Mouse (Mus musculus): Measurements from ENCODE around the gene Eef2kmt. TPM values are rescaled to one million over a fixed set of nuclear protein-coding genes. Genes with fewer than 3 reads are reported as not detected.

Eef2kmt gene
- polyA plus RNA-seq, 1 experiment from 2014 or later, result 6.6 TPM

- H3K4me2 ChIP-seq (ENCODE audit: low read depth, low read length), result no peak overlapping the region
- ATAC-seq (ENCODE audit: low read depth), result no peak
- no peaks in the 10 kb centered on the region for H3K9me3 ChIP-seq (ENCODE audit: control insufficient read depth, low read length)
- H3K4me3 ChIP-seq (ENCODE audit: low read depth, low read length), result no peak overlapping the region
- H3K9ac ChIP-seq (replicated peaks; ENCODE audit: low read depth, low read length), result no peak overlapping the region
- H3K27me3 ChIP-seq (ENCODE audit: control insufficient read depth, insufficient read depth, low read length), result no peaks in the 10 kb centered on the region
- no peaks in the 10 kb centered on the region for H3K4me1 ChIP-seq (ENCODE audit: control insufficient read depth, insufficient read depth, low read length)
- H3K27ac ChIP-seq (ENCODE audit: low read depth, low read length), result no peak overlapping the region
- 78% methylated on average over 3 of the region's 3 CpGs for WGBS
- no peaks in the 10 kb centered on the region for H3K36me3 ChIP-seq (ENCODE audit: control insufficient read depth, insufficient read depth, low read length)
Observed at GRCm38 (mm10) chr16:5212150-5212549, 43.6 kb downstream of the Eef2kmt start.

- no peak for ATAC-seq (ENCODE audit: low read depth)
- H3K27me3 ChIP-seq (ENCODE audit: control insufficient read depth, insufficient read depth, low read length), result no peaks in the 10 kb centered on the region
- H3K36me3 ChIP-seq (ENCODE audit: control insufficient read depth, insufficient read depth, low read length), result no peaks in the 10 kb centered on the region
- H3K4me3 ChIP-seq (ENCODE audit: low read depth, low read length), result no peak overlapping the region
- no peaks in the 10 kb centered on the region for H3K4me1 ChIP-seq (ENCODE audit: control insufficient read depth, insufficient read depth, low read length)
- 75% methylated on average over 2 of the region's 2 CpGs for WGBS
- no peak overlapping the region for H3K4me2 ChIP-seq (ENCODE audit: low read depth, low read length)
- H3K9me3 ChIP-seq (ENCODE audit: control insufficient read depth, low read length), result no peaks in the 10 kb centered on the region
- H3K27ac ChIP-seq (ENCODE audit: low read depth, low read length), result no peak overlapping the region
- no peak overlapping the region for H3K9ac ChIP-seq (replicated peaks; ENCODE audit: low read depth, low read length)
Observed at GRCm38 (mm10) chr16:5210365-5210764, 45.4 kb downstream of the Eef2kmt start.

- Histone ChIP-seq H3K9me3 (ENCODE audit: control insufficient read depth, low read length) (no peaks in the 10 kb centered on the region), H3K9ac (replicated peaks; ENCODE audit: low read depth, low read length) (no peak overlapping the region), H3K36me3 (ENCODE audit: control insufficient read depth, insufficient read depth, low read length) (no peaks in the 10 kb centered on the region), H3K4me2 (ENCODE audit: low read depth, low read length) (no peak overlapping the region), H3K27ac (ENCODE audit: low read depth, low read length) (no peak overlapping the region), H3K4me3 (ENCODE audit: low read depth, low read length) (no peak overlapping the region), H3K27me3 (ENCODE audit: control insufficient read depth, insufficient read depth, low read length) (no peaks in the 10 kb centered on the region), H3K4me1 (ENCODE audit: control insufficient read depth, insufficient read depth, low read length) (peaks cover 7% of the 10 kb centered on the region; the same call in 1 of the 2 replicates)
- ATAC-seq (ENCODE audit: low read depth), result no peak
- 74% methylated on average over 5 of the region's 5 CpGs for WGBS
Observed at GRCm38 (mm10) chr16:5206051-5206450, 49.7 kb downstream of the Eef2kmt start.

GRCm38 (mm10) chr16:5205431-5205970 is 50.3 kb downstream of the Eef2kmt start:
- Histone ChIP-seq H3K36me3 (ENCODE audit: control insufficient read depth, insufficient read depth, low read length) (no peaks in the 10 kb centered on the region), H3K9ac (replicated peaks; ENCODE audit: low read depth, low read length) (no peak overlapping the region), H3K9me3 (ENCODE audit: control insufficient read depth, low read length) (no peaks in the 10 kb centered on the region), H3K4me3 (ENCODE audit: low read depth, low read length) (no peak overlapping the region), H3K4me2 (ENCODE audit: low read depth, low read length) (no peak overlapping the region), H3K27ac (ENCODE audit: low read depth, low read length) (no peak overlapping the region), H3K4me1 (ENCODE audit: control insufficient read depth, insufficient read depth, low read length) (peaks cover 7% of the 10 kb centered on the region; the same call in 1 of the 2 replicates), H3K27me3 (ENCODE audit: control insufficient read depth, insufficient read depth, low read length) (no peaks in the 10 kb centered on the region)
- no peak for ATAC-seq (ENCODE audit: low read depth)
- 87% methylated on average over 5 of the region's 5 CpGs for WGBS

- ATAC-seq (ENCODE audit: low read depth), result peak; percentile 93
- Histone ChIP-seq H3K27me3 (ENCODE audit: control insufficient read depth, insufficient read depth, low read length) (no peaks in the 10 kb centered on the region), H3K27ac (ENCODE audit: low read depth, low read length) (no peak within 1 kb of the TSS)
Observed at GRCm38 (mm10) chr16:5203668-5204433, 51.9 kb downstream of the Eef2kmt start, which contains the start of gene Nagpa. TSS of gene Nagpa (minus strand) at chr16:5204012.

GRCm38 (mm10) chr16:5203200-5203599 is 52.6 kb downstream of the Eef2kmt start:
- H3K27me3 ChIP-seq (ENCODE audit: control insufficient read depth, insufficient read depth, low read length), result no peaks in the 10 kb centered on the region
- H3K4me2 ChIP-seq (ENCODE audit: low read depth, low read length), result peak overlapping the region; percentile 95
- no peaks in the 10 kb centered on the region for H3K36me3 ChIP-seq (ENCODE audit: control insufficient read depth, insufficient read depth, low read length)
- H3K4me3 ChIP-seq (ENCODE audit: low read depth, low read length), result peak overlapping the region; percentile 73
- 2% methylated on average over 34 of the region's 36 CpGs for WGBS
- peak; percentile 64 for ATAC-seq (ENCODE audit: low read depth)
- no peaks in the 10 kb centered on the region for H3K9me3 ChIP-seq (ENCODE audit: control insufficient read depth, low read length)
- H3K4me1 ChIP-seq (ENCODE audit: control insufficient read depth, insufficient read depth, low read length), result peaks cover 7% of the 10 kb centered on the region; the same call in 1 of the 2 replicates
- peak overlapping the region; percentile 66 for H3K9ac ChIP-seq (replicated peaks; ENCODE audit: low read depth, low read length)
- no peak overlapping the region for H3K27ac ChIP-seq (ENCODE audit: low read depth, low read length)

More at GRCm38 (mm10) chr16:5203668-5204433, 51.9 kb downstream of the Eef2kmt start, which contains the start of gene Nagpa:
- H3K4me1 ChIP-seq (ENCODE audit: control insufficient read depth, insufficient read depth, low read length), result peaks cover 7% of the 10 kb centered on the region; the same call in 1 of the 2 replicates
- no peaks in the 10 kb centered on the region for H3K36me3 ChIP-seq (ENCODE audit: control insufficient read depth, insufficient read depth, low read length)
- peak within 1 kb of the TSS; percentile 73 for H3K4me3 ChIP-seq (ENCODE audit: low read depth, low read length)
- peak within 1 kb of the TSS; percentile 95 for H3K4me2 ChIP-seq (ENCODE audit: low read depth, low read length)
- WGBS, result 5% methylated on average over 40 of the region's 40 CpGs
- H3K9me3 ChIP-seq (ENCODE audit: control insufficient read depth, low read length), result no peaks in the 10 kb centered on the region
- H3K9ac ChIP-seq (replicated peaks; ENCODE audit: low read depth, low read length), result peak within 1 kb of the TSS; percentile 66

- no peak overlapping the region for H3K27ac ChIP-seq (ENCODE audit: low read depth, low read length)
- no peaks in the 10 kb centered on the region for H3K27me3 ChIP-seq (ENCODE audit: control insufficient read depth, insufficient read depth, low read length)
- no peaks in the 10 kb centered on the region for H3K36me3 ChIP-seq (ENCODE audit: control insufficient read depth, insufficient read depth, low read length)
- no peak overlapping the region for H3K9ac ChIP-seq (replicated peaks; ENCODE audit: low read depth, low read length)
- H3K4me3 ChIP-seq (ENCODE audit: low read depth, low read length), result peak overlapping the region; percentile 73
- no peaks in the 10 kb centered on the region for H3K9me3 ChIP-seq (ENCODE audit: control insufficient read depth, low read length)
- H3K4me1 ChIP-seq (ENCODE audit: control insufficient read depth, insufficient read depth, low read length), result peaks cover 7% of the 10 kb centered on the region; the same call in 1 of the 2 replicates
- peak overlapping the region; percentile 95 for H3K4me2 ChIP-seq (ENCODE audit: low read depth, low read length)
- ATAC-seq (ENCODE audit: low read depth), result no peak
- WGBS, result 14% methylated on average over 4 of the region's 4 CpGs
Observed at GRCm38 (mm10) chr16:5202681-5203080, 53.1 kb downstream of the Eef2kmt start.

- no peaks in the 10 kb centered on the region for H3K36me3 ChIP-seq (ENCODE audit: control insufficient read depth, insufficient read depth, low read length)
- no peak overlapping the region for H3K9ac ChIP-seq (replicated peaks; ENCODE audit: low read depth, low read length)
- 34% methylated on average over 6 of the region's 6 CpGs for WGBS
- H3K27me3 ChIP-seq (ENCODE audit: control insufficient read depth, insufficient read depth, low read length), result no peaks in the 10 kb centered on the region
- ATAC-seq (ENCODE audit: low read depth), result no peak
- no peak overlapping the region for H3K4me3 ChIP-seq (ENCODE audit: low read depth, low read length)
- H3K9me3 ChIP-seq (ENCODE audit: control insufficient read depth, low read length), result no peaks in the 10 kb centered on the region
- no peaks in the 10 kb centered on the region for H3K4me1 ChIP-seq (ENCODE audit: control insufficient read depth, insufficient read depth, low read length)
- no peak overlapping the region for H3K27ac ChIP-seq (ENCODE audit: low read depth, low read length)
- no peak overlapping the region for H3K4me2 ChIP-seq (ENCODE audit: low read depth, low read length)
Observed at GRCm38 (mm10) chr16:5195080-5195479, 60.7 kb downstream of the Eef2kmt start.
